Mouse (Mus musculus): ENCODE measurements around the gene Pcnp. TPM values are rescaled to one million over a fixed set of nuclear protein-coding genes. Genes with fewer than 3 reads are reported as not detected.

Gene Pcnp
- total and polyA plus RNA-seq, 3 experiments: 79.1 to 128 (median 88.5) TPM

Other genes starting within 250 kb of the Pcnp start
- gene Nfkbiz, start 190.8 kb downstream of the Pcnp start, total RNA-seq (2012; rRNA removed): 1.3 and 1.4 TPM in 2 replicates
- gene Nfkbiz, start 190.8 kb downstream of the Pcnp start, polyA plus RNA-seq (2012; ENCODE audit: insufficient read depth in 1 of 2, insufficient read length in 2 of 2, low read depth in 1 of 2, low replicate concordance in 2 of 2, missing spikeins in 1 of 2): 1 to 10 TPM in 1 of 2 experiments, not detected in 1; 2.4 TPM
- gene Nxpe3, start 134.5 kb downstream of the Pcnp start, total RNA-seq (2012; rRNA removed): 2.5 and 2.7 TPM in 2 replicates
- gene Nxpe3, start 134.5 kb downstream of the Pcnp start, polyA plus RNA-seq (2012; ENCODE audit: insufficient read depth in 1 of 2, insufficient read length in 2 of 2, low read depth in 1 of 2, low replicate concordance in 2 of 2, missing spikeins in 1 of 2): 1 to 10 TPM in 1 of 2 experiments, not detected in 1; 4.3 TPM
- gene Cep97, start 94.9 kb downstream of the Pcnp start, total RNA-seq (2012; rRNA removed): 11.1 and 12.9 TPM in 2 replicates
- gene Cep97, start 94.9 kb downstream of the Pcnp start, polyA plus RNA-seq (2012; ENCODE audit: insufficient read depth in 1 of 2, insufficient read length in 2 of 2, low read depth in 1 of 2, low replicate concordance in 2 of 2, missing spikeins in 1 of 2): 10 to 100 TPM in 1 of 2 experiments, not detected in 1; 10.7 TPM
- gene Rpl24, start 63.5 kb downstream of the Pcnp start, total RNA-seq (2012; rRNA removed): 1,495 and 1,552 TPM in 2 replicates
- 100 to 1,000 TPM in 1 of 2 experiments, not detected in 1; 132 TPM for gene Rpl24, start 63.5 kb downstream of the Pcnp start, polyA plus RNA-seq (2012; ENCODE audit: insufficient read depth in 1 of 2, insufficient read length in 2 of 2, low read depth in 1 of 2, low replicate concordance in 2 of 2, missing spikeins in 1 of 2)
- gene Zbtb11, start 55.9 kb downstream of the Pcnp start, total RNA-seq (2012; rRNA removed): 17.6 and 19.0 TPM in 2 replicates
- gene Zbtb11, start 55.9 kb downstream of the Pcnp start, polyA plus RNA-seq (2012; ENCODE audit: insufficient read depth in 1 of 2, insufficient read length in 2 of 2, low read depth in 1 of 2, low replicate concordance in 2 of 2, missing spikeins in 1 of 2): 10 to 100 TPM in 1 of 2 experiments, not detected in 1; 12.5 TPM
- 28.7 and 32.3 TPM in 2 replicates for gene Trmt10c, start 8.1 kb upstream of the Pcnp start, total RNA-seq (2012; rRNA removed)
- 10 to 100 TPM; 16.5 to 48.5 TPM for gene Trmt10c, start 8.1 kb upstream of the Pcnp start, polyA plus RNA-seq (2012; ENCODE audit: insufficient read depth in 1 of 2, insufficient read length in 2 of 2, low read depth in 1 of 2, low replicate concordance in 2 of 2, missing spikeins in 1 of 2)
- 7.7 and 8.1 TPM in 2 replicates for gene Senp7, start 18.6 kb upstream of the Pcnp start, total RNA-seq (2012; rRNA removed)
- 10 to 100 TPM in 1 of 2 experiments, not detected in 1; 15.0 TPM for gene Senp7, start 18.6 kb upstream of the Pcnp start, polyA plus RNA-seq (2012; ENCODE audit: insufficient read depth in 1 of 2, insufficient read length in 2 of 2, low read depth in 1 of 2, low replicate concordance in 2 of 2, missing spikeins in 1 of 2)
- gene Impg2, start 174.6 kb upstream of the Pcnp start, total RNA-seq (2012; rRNA removed): 0.04 TPM in 1 of 2 replicates, not detected in the other
- gene Impg2, start 174.6 kb upstream of the Pcnp start, polyA plus RNA-seq (2012; ENCODE audit: insufficient read depth in 1 of 2, insufficient read length in 2 of 2, low read depth in 1 of 2, low replicate concordance in 2 of 2, missing spikeins in 1 of 2): under 1 TPM in 1 of 2 experiments, not detected in 1; 0.01 TPM

All from MEL (cell line).